Mouse (Mus musculus) Muller cell, postnatal 12 days (primary cell): ENCODE data around the gene Fcho2.

Source experiments
- DNase-seq: peaks from one replicate; pipeline ENCODE4 v3.0.0-alpha.2; 2015; ENCODE audit errors: inconsistent ontology term

Fcho2 gene

DNA sequence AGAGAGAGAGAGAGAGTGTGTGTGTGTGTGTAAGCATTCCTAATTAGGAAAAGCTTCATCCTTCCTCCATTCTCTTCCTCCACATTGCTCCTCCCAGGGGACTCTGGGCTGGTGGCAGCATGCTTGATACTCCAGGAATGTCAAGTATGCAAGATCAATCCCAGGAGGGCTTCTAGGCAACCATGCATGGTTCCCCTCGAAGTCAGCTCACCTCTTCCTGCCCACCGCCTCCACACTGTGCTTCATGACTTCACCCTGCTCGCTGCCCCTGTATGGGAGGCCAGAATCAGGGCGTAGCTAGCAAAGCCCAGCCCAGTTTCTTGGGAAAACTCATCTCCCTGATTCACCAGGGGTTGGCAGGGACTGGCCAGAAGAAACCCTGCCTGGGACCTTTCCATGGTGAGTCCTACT is 135.6 kb downstream of the Fcho2 start:
- DNase-seq, result peak; percentile 85

DNA sequence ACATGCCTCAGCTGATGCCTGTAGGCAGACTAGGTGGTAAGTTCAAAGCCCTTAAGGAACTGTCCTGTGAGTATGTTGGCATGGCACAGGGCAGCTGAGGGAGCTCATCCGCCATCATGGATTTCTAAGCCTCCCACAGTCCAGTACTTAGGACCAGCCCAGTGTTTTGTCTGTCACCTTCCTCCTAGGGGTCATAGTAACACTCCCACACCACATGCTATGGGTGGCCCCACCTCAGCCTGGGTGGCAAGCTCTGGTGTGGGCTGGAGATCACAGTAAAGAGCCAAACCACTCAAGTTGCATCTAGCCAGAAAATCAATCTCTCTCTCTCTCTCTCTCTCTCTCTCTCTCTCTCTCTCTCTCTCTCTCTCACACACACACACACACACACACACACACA is 136.0 kb downstream of the Fcho2 start:
- DNase-seq, result no peak

GRCm38 (mm10) chr13:98673922-98674321 is 141.3 kb downstream of the Fcho2 start:
- no peak for DNase-seq
